Mouse (Mus musculus): ENCODE data around the gene Unc13a.

DNA sequence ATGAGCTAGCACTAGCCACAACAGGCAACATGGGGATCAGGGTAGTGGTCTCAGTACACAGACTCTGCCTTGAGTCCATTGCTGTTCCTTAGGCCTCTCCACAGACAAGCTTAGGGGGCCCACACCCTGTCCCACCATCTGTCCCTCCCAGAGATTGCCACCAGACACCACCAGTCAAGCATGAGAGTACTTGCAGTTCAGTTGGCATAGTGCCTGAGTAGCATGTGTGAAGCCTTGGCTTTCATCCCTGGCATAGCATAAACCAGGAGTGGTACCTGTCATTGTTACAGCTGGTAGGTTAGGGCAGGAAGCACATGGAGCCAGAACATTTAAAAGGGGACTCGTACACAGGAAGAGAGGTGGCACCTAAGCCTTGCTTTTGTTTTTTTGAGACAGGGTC, 11.8 kb downstream of the Unc13a start:
- TF ChIP-seq CTCF (IDR thresholded peaks at IDR 0.05; ENCODE audit: low read depth, low read length) (no peak), GATA1 (IDR thresholded peaks at IDR 0.05; ENCODE audit: borderline replicate concordance, low read length) (no peak), TAL1 (conservative IDR thresholded peaks at IDR 0.05; ENCODE audit: low read depth, low read length) (no peak), GATA2 (IDR thresholded peaks at IDR 0.05; ENCODE audit: borderline replicate concordance, low read depth, low read length) (no peak)
